Mouse (Mus musculus): ENCODE measurements around the gene Ubb.
A peak's percentile ranks its signal among the peaks of the same experiment; 100 is the strongest.

Ubb gene

DNA sequence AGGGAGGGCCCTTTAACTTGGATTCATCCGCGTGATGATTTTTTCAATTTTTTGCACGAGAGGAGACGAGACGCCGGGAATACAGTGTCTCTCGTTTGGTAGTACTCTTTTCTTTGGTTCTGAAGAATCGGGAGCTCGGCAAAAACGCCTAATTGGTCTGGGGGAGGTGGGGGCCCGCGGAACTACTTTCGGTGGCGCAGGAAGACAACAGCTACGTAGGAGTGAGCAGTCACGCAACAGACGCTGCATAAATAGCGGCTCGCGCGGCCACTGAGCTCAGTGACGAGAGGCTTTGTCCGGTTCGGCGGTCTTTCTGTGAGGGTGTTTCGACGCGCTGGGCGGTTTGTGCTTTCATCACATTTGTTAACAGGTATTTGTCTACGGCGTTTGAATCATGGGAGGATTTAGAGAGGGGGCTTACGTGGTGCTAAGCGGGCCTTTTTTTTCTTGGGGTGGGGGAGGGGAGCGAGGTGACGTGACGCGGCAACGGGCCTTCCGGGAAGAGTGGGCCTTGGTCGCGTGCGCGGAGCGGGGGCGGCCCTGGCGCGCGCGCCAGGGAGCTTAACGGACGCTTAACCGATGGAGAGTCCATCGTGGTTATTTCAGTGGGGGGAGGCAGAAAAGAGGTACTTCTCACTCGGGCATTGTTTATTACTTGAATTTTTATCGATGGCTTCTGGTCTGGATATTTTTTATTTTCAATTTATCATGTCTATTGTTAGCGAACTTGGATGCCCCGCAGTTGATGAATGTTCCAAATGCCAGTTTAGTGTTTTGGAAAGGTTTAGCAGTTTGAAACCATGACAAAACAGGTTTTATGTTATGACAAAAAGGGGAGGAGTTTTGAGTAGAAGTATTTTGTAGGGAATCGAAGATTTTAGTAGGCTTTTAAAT is 502 bp downstream of the Ubb start:
- DNase-seq = peak; percentile 74 to 86

DNA sequence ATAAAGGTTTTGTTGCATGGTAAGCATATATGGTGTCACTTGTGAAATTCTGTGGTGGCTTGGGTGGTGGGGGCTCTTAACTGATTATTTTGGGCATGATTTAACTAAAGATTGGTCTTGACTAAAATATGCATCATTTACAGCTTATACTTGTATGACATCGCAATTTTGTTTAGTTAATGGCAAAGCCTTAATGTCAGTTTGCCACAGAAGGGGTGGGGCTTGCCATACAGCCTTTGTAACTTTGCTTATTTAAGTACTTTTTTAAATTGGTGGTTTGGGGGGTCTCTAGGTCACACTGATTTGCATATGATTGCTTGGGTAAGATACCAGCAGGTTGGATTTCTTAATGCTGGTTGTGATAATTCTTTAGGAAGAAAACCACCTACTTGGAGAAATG is 2.2 kb downstream of the Ubb start:
- no peak for DNase-seq

DNA sequence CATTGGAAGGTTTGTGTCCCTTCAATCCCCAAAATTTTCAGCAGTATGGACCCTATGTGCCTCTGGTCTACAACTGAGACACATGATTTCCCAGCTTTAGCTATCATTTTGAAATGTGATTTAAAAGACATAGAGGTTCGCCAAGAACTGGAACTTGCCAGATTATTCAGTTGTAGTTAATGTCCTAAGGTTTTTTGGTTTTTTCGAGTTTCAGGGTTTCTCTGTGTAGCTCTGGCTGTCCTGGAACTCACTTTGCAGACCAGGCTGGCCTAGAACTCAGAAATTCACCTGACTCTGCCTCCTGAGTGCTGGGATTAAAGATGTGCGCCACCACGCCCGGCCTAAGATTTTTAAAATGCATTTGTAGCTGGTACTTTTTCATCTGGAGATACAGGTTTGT is 2.7 kb downstream of the Ubb start:
- no peak for DNase-seq

DNA sequence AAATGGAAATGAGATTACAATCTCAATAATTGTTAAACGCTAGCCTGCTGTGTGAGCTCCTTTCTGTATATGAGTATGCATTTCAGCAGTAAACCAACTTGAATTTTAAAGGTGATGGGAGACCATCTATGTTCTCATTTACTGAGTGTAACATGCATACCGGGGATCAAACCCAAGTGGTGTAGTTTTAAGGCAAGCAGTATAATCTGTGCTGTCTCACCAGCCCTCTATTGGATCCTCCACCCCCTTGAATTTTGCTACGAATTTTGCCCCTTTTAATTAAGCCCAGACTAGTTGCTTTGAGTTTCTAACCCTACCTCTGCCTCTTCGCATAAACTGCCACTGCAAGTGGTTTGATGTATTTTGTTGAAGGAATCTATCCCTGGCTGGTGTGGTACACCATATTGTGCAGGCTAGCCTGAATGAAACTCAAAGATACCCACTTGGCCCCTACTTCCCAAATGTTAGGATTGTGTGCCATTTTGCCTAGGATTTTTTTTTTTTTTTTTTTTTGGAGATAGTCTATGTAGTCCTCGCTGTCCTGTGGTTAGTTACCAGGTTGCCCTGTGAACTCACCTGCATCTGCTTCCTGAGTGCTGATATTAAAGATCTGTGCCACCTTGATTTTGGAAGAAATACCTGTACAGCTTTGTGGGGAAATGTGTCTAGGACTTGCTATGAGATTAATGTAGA is 3.3 kb downstream of the Ubb start:
- no peak for DNase-seq

DNA sequence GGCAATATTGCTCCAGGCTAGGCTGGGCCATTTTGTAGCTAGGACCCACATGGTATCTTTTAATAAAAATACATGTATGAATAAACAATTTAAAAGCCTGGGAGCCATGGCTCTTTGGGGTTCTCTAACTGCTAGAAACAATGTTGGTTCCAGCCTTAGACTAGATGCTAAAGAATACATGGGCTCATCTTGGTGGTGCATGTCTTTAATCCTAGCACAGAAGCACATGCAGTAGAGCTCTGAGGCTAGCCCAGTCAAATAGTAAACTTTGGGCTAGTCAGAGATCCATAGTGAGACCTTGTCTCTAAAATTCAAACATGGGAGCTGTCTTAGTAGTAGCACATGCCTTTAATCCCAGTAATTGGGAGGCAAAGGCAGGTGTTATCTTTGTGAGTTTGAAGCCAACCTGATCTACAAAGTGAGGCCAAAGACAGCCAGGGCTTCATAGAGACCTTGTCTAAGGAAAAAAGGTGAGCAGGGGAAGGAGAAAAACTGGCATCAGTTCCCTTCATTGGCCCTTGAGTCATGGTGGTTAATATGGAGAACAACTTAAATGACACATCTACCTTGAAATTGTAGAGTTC is 4.1 kb downstream of the Ubb start:
- no peak for DNase-seq

DNA sequence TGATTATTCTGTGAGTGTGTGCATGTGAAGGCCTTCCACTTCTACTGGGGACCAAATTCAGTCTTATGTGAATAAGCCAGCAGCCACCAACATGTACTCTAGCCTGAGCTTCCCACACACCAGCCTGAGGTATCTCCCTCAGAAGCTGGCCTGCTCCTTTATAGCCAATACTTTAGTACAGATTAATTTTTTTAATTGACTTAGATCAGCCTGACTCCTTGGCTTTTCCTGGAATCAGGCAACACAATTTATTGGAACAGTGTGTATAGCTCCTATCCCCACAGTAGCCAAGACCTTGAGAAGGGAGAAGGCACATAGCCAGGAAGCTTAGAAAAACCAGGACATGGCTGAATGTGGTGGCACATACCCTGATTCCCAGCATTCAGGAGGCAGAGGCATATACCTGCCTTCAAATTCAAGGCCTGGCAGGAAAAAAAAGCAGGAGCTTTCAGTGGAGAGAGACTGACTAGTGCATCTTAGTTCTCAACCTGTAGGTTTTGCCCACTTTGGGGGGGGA is 5.0 kb downstream of the Ubb start:
- no peak for DNase-seq

DNA sequence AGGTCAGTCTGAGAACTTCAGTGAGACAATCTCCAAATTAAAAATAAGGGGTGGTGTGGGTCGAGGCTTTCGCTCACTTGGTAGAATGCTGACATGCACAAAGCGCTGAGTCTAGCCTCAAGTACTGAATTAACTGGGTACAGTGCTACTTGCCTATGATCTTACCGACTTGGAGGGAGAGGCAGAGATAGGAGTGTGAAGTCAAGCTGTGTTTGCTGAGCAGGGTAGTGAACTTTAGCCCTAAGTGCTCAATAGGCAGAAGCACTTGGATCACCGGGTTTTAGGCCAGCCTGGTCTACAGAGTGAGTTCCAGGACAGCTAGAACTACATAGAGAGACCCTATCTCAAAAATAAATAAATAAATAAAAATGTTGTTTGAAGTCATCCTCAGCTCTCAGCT is 6.2 kb downstream of the Ubb start:
- DNase-seq = no peak

DNA sequence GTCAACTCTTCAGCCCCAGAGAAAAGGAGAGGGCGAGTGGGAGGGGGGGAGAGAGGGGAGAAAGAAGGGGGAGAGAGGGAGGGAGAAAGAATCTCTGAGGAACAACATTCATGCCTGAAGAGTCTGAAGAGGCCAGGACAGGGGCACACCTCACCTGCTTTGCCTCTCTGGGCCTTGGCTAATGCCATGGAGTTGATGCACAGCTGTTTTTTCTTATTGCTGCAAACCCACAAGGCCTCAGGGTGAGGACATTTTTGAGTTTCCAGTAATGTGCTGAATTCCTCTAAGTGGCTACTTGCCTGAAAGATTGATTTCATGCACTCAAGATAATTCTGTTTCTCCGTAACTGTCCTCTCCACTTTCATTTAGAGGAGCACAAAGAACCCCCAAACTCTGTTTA is 7.2 kb downstream of the Ubb start:
- DNase-seq = no peak

DNA sequence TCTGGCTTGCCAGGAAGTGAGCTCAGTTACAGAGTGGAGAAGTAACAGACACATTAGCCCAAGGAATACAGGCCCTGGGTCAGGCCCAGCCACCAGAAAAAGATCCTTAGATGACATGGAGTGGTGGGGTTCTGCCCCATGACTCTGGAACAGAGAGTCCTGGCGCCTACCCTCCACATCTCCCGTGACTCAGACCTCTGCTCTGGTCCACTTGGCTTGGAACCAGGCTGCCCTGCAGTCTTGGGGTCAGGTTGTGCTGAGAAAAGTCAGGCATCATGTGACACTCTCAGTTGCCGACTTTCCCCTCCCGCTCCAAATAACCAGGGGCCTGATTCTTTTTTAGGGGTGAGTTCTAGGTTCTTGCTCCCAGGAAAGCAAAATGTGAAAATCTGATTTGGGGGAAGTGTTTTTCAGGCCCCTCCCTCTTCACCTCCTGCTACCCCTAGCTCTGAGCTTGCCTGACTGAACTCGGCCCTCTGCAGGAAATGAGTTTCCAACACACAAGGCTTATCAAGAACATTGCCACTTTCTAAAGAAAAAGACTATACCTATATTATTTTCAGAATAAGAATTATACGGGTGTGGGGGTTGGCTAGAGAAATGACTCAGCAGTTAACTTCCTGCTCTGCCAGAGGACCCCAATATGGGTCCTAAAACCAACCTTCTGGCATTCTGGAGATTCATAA is 8.1 kb downstream of the Ubb start:
- no peak for DNase-seq

DNA sequence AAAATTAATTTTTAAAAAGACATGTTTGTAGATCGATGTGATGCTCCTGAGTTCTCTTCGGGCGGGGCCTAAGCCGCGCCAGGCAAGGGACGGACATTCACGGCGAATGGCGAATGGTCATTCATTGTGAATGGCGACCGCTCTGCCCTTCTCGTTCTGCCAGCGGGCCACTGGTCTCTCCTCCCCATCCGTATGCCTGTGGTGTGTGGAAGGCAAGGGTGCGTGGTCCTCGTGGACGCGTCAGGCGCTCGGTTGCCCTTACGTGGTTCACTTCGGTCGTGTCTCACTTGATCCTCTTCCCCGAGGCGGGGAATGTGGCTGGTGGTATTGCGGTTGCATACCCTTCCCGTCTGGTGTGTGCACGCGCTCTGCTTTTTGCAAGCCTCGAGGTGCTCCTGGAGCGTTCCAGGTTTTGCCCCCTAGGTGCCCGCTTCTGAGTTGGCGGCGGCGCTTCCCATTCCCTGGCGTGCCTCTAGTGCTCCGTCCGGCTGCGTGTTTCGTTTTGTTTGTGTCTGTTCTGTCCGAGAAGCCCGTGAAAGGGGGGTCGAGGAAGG is 9.6 kb downstream of the Ubb start:
- no peak for DNase-seq

DNA sequence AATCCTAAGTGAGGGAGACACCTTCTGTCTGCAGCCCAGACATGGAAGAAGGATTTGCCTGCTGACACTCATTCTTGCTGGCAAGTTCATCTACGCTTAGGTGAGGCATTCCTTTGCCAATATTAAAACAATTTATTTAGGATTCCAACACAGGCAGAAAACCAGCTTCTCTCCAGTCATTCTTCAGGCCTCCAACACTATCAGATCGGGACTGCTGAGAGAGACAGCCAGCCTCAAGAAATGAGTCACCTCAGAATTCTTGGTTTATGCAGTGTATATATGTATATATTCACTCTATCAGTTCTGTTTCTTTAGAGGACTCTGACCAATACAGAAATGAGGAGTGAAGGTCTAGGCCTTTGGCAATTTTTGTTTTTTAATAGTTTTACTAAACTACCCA is 12.6 kb downstream of the Ubb start:
- no peak for DNase-seq

DNA sequence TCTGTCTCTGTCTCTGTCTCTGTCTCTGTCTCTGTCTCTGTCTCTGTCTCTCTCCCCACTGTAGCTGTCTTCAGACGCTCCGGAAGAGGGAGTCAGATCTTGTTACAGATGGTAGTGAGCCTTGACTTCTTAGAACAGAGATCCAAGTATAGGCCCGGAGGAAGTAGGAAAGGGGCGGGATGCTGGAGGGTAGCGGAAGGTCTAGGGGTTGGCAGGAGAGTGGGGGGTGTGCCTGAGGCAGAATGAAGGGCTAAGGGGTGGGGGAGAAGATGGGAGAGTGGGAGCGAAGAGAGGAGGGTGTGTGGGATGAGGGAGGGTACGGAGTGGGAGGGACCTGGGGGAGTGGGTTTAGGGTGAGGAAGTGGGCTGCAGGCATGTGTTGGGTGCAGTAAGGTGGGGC is 14.8 kb downstream of the Ubb start:
- DNase-seq = no peak

DNA sequence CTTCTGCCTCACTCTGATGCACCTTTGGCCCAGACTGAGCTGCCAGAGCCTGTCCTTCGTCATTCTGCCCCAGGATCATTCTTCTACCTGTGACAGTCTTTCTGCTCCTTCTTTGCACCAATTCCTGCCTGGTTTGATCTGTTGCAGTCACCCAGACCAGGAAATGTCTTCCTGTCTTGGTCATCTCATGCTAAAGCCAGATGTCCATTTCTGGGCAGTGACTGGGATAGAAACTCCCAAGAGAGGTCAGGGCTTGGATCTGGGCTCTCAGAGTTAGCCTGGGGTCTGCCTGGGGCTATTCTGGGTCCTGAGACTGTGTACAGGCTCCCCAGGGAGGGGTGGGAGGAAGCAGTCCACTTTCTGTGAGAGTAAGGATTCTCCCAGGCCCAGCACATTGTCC is 15.2 kb downstream of the Ubb start:
- no peak for DNase-seq

DNA sequence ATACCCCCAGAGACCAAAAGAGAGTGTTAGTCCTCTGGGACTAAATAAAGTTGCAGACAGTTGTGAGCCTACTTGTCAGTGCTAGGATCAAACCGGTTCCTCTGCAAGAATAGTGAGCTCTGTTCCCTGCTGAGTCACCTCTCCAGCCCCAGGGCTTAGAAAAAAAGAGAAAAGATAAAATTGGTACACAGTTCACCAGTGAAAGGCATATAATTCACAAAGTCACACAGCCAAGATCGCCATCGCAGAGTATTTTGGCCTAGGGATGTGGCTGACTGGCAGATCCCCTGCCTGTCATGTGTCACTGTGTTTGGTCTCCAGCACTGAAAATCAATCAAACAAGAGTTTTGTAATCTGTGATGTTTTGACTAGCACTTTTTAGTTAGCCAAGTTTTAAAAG is 17.3 kb downstream of the Ubb start:
- no peak for DNase-seq

DNA sequence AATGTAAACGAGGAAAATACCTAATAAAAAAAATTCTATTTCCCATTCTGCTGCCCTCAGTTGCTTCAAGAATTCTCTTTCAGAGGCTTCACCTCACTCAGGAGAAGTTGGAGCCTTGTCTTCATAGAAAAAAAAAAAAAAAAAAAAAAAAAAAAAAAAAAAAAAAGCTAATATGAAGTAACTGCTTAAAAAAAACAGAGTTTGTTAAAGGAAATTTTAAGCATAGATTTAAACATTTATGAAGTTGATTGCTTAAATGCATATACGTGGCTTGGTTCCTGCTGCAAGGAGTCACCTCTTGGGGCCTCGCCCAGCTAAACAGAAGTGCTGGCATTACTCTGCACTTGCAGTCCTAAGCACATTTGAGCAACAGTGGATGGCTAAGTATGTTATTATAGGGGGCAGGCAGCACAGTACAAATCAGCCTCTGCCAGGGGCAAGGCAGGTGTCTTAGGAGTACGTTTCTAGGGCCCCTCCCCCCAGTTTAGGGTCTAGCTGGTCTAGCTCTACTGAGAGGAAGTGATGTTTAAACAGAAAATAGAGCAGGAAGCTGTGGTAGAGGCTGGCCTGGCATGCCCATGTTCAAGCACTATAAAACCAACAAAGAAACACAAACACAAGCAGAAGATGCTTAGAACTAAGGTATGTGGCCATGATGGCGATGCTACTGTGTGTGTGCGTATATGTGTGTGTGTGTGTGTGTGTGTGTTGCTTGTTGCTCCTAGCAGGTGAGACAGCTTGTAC is 23.2 kb downstream of the Ubb start, which contains the start of gene Trpv2:
Trpv2 (plus strand) TSS at position 528 of the 744 bp plus-strand sequence.
- peak; percentile 60 to 83 for DNase-seq

DNA sequence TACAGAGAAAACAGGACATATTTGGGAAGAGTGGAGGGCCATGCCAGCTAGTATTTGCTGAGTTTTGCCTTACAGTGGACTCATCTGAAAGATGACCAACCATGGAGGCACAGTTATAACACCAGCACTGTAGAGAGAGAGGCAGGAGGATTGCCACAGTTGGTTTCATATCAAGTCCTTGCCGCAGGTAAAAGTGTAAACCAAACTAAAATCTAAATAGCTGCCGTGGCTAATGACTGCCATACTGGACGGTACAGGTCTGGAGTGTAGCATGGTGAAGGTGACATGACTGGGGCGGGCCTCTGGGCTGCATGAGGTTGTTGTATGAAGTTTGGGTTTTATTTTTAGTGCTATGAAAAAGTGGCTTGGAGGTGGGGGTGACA is 23.7 kb downstream of the Ubb start:
- no peak for DNase-seq

DNA sequence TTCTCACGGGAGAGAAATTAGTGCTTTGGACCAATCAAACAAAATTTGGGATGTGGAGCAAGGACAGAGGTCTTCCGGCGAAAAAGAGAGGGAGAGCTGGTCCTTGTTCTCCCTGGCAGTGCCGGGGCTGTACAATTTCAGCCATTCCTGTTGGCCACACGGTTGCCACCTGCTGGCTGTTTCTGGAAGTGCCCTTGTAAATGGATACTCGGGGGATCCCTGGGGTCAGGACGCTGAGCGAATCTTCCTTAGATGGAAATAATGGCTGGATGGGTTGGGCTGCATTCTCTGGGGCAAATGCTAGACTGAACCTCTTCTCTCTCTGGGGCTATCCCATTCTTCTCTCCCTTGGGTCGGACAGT is 24.3 kb downstream of the Ubb start:
- peak; percentile 63 to 79 for DNase-seq

DNA sequence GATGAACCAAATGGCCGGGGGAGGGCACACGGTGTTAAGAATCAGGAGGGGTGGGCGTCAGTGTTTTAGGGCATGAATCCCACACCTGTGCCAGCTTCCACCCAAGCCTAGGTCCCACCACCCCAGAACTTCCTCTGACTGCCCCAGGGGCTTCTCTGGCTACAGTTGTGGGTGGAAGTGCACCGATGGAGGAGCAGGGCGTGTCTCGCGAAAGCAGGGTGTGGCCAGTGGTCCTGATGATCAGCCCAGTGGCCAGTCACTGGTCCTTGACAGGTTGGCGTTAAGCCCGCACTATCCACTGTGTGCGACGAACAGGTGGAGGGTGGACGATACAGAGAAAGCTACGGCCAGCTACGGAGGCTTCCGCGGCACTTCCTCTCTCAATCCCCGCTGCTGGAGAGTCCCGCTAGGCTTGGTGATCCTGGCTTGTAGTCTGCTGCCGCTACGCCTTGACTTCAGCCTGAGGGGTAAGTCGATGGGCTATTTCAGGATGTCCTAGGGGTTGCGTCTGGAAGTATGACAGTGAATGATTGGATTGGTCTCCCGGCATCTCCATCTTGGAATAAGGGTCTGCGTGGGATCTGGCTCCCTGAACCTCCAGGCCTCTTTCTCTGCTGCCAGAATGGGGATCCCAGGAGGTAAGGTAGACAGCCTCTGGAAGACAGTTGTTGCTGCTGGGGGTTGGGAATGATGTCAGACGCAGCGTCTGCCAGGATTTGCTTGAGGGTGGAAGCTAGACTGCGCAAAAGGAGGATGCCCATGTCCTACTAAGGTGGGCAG is 24.9 kb downstream of the Ubb start:
- DNase-seq = peak; percentile 26 to 48

DNA sequence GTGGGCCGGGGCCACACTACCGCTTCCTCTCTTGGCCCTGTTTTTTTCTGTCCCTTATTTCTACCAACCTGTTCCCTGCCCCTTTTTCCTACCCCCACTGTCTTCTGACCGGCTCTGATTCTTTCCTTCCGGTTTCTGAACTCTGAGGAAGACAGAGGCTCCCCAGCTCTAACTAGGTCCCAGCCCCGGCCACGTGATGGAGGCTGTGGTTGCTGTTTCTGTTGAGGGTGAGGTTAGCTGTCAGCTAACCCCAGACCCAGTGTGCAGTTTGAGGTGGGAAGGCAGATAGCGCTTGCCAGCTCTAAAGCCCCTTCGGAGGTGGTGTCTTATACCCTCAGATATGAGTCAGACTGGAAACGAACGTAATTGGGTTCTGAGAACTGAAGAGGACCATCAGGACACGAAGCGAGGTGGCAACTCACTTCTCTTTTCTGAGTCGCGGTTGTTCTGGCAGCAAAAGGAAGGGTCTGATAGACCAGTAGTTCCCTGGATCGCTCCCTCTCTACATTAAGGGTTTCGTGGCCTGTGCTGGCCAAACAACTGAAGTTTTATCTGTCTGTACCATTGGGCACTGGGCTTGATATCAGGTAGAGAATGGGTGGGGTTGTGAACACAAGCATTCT is 25.7 kb downstream of the Ubb start:
- DNase-seq = peak; percentile 68 to 81

DNA sequence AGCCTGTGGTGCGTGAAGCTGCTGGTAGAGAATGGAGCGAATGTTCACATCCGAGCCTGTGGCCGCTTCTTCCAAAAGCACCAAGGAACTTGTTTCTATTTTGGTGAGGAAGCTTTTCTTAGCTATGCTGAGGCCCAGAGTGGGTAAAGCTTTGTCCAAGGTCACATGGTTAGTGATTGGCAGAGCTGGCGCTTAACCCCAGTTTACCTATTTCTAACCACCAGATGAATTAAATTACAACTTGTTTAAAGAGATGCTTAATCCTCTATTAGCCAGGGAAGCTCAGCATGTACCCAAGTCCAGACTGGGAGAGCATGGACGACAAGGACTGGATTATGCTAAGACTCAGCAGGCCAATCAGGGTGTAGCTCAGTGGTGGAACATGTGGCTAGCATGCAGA is 32.1 kb downstream of the Ubb start:
- DNase-seq = no peak

DNA sequence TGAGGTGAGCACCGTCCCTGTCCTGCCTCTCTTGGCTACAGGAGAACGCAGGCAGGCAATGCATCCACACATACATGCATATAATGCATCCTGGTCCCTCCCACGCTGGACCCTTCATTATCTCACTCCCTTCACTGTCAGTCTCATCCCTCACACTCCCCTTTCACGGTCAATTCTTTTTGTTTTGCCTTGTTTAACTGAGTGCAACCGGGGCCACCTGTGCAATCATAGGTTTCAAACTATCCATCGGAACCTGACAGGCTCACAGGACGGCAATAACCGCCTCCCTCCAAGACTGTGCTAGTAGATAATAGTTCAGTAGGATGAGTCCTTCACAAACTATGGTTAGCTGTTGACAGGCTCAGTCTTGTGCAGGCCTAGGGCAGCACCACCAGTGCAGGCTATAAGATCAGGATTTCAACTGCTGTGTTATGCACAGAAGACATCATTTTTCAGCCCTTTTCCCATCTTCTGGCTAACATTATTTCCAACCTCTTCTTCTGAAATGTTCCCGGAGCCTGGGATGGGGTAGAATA is 33.8 kb downstream of the Ubb start:
- DNase-seq = no peak

All from thymus, adult 18-20 months (tissue).